Mouse (Mus musculus) thymus, adult 2 months (tissue): ENCODE results near the gene Evi2. TPM values are rescaled to one million over a fixed set of nuclear protein-coding genes. Genes with fewer than 3 reads are reported as not detected.

Experiments used
- DNase-seq: peaks from one replicate; pipeline ENCODE4 v3.0.0; 2021
- H3K27ac ChIP-seq: fragments of 200-500 bp; 2 replicates; pipeline ENCODE4 v1.5.1; 2012; ENCODE audit warnings: low read length, control low read depth; ENCODE audit not compliant: control insufficient read depth, insufficient read depth
- H3K27me3 ChIP-seq: fragments of 200-500 bp; 2 replicates; pipeline ENCODE4 v1.6.1; 2012; ENCODE audit warnings: mild to moderate bottlenecking, low read length, moderate library complexity, mixed read lengths; ENCODE audit not compliant: control insufficient read depth, insufficient read depth
- H3K36me3 ChIP-seq: fragments of 200-500 bp; 2 replicates; pipeline ENCODE4 v1.6.1; 2012; ENCODE audit warnings: mild to moderate bottlenecking, low read length, moderate library complexity; ENCODE audit not compliant: control insufficient read depth, insufficient read depth
- H3K4me1 ChIP-seq: fragments of 200-500 bp; replicated peaks from 2 replicates; pipeline ENCODE4 v1.6.1; 2012; ENCODE audit warnings: low read length; ENCODE audit not compliant: control insufficient read depth, insufficient read depth
- H3K4me3 ChIP-seq: fragments of 200-500 bp; 2 replicates; pipeline ENCODE4 v1.5.1; 2012; ENCODE audit warnings: mild to moderate bottlenecking, low read length, control low read depth, moderate library complexity; ENCODE audit not compliant: control insufficient read depth, insufficient read depth
- CTCF ChIP-seq: fragments of 200-500 bp; IDR thresholded peaks from 2 replicates; pipeline ENCODE4 v1.5.1; 2012; ENCODE audit warnings: mild to moderate bottlenecking, control low read depth, low read length, moderate library complexity, borderline replicate concordance; ENCODE audit not compliant: control insufficient read depth, poor library complexity, insufficient read depth; ENCODE audit errors: extremely low read depth
- POLR2A ChIP-seq: fragments of 200-500 bp; IDR thresholded peaks from 2 replicates; pipeline ENCODE4 v1.6.1; 2012; ENCODE audit warnings: mild to moderate bottlenecking, low read length, control low read depth, moderate library complexity; ENCODE audit not compliant: control insufficient read depth, poor library complexity, insufficient read depth; ENCODE audit errors: extremely low read depth
- WGBS: fragments of 180-500 bp; shearing (Covaris S2); methylation state at CpG from one replicate; pipeline ENCODE4 v1.1.7; 2018; 5-methylcytosine and 5-hydroxymethylcytosine counted together
- polyA plus RNA-seq: library from polyadenylated mRNA; depleted of rRNA; stranded (reverse); fragments of >200 nt; gene quantifications from 2 replicates; pipeline ENCODE4 v1.2.3, GENCODE M21; 2012

Evi2 gene
- polyA plus RNA-seq, 1 experiment = 3.5 TPM

- Histone ChIP-seq H3K27ac (no peak overlapping the region), H3K4me1 (peaks cover 14% of the 10 kb centered on the region), H3K27me3 (no peaks in the 10 kb centered on the region), H3K4me3 (no peak overlapping the region), H3K36me3 (peaks cover 16% of the 10 kb centered on the region)
- peak; percentile 36 for DNase-seq
- TF ChIP-seq POLR2A (no peak), CTCF (no peak)
- 0% methylated on average over 1 of the region's 1 CpGs for WGBS
Observed at GRCm38 (mm10) chr11:79519878-79520291, 10.5 kb downstream of the Evi2 start.

- TF ChIP-seq POLR2A (no peak), CTCF (no peak)
- no peak overlapping the region for H3K4me3 ChIP-seq
- no peaks in the 10 kb centered on the region for H3K27me3 ChIP-seq
- 33% methylated on average over 6 of the region's 6 CpGs for WGBS
- peaks cover 13% of the 10 kb centered on the region for H3K4me1 ChIP-seq
- H3K36me3 ChIP-seq = peaks cover 20% of the 10 kb centered on the region
- H3K27ac ChIP-seq = no peak overlapping the region; the same call in 1 of the 2 replicates
- no peak for DNase-seq
Observed at GRCm38 (mm10) chr11:79519299-79519698, 11.1 kb downstream of the Evi2 start.

- H3K27me3 ChIP-seq = no peaks in the 10 kb centered on the region
- H3K4me1 ChIP-seq = peaks cover 5% of the 10 kb centered on the region
- no peak overlapping the region for H3K27ac ChIP-seq
- peaks cover 29% of the 10 kb centered on the region for H3K36me3 ChIP-seq
- WGBS = 94% methylated on average over 2 of the region's 2 CpGs
- no peak overlapping the region for H3K4me3 ChIP-seq
- TF ChIP-seq CTCF (no peak), POLR2A (no peak)
- DNase-seq = no peak
Observed at GRCm38 (mm10) chr11:79515798-79516197, 14.6 kb downstream of the Evi2 start.

GRCm38 (mm10) chr11:79515331-79515730, 15.1 kb downstream of the Evi2 start:
- whole genome bisulfite sequencing = 83% methylated on average over 6 of the region's 6 CpGs
- no peak for DNase-seq
- Histone ChIP-seq H3K4me1 (peaks cover 4% of the 10 kb centered on the region; the same call in 1 of the 2 replicates), H3K27ac (no peak overlapping the region), H3K4me3 (no peak overlapping the region), H3K27me3 (no peaks in the 10 kb centered on the region), H3K36me3 (peaks cover 29% of the 10 kb centered on the region)
- TF ChIP-seq CTCF = no peak
- TF ChIP-seq POLR2A = no peak

- peaks cover 2% of the 10 kb centered on the region; the same call in 1 of the 2 replicates for H3K4me1 ChIP-seq
- no peak for DNase-seq
- H3K27ac ChIP-seq = no peak overlapping the region
- peaks cover 29% of the 10 kb centered on the region for H3K36me3 ChIP-seq
- no peak for TF ChIP-seq POLR2A
- TF ChIP-seq CTCF = no peak
- H3K27me3 ChIP-seq = no peaks in the 10 kb centered on the region
- 93% methylated on average over 3 of the region's 3 CpGs for WGBS
- no peak overlapping the region for H3K4me3 ChIP-seq
Observed at GRCm38 (mm10) chr11:79511970-79512369, 18.4 kb downstream of the Evi2 start.

GRCm38 (mm10) chr11:79504506-79504905, 25.9 kb downstream of the Evi2 start:
- H3K27me3 ChIP-seq = no peaks in the 10 kb centered on the region
- no peak overlapping the region for H3K27ac ChIP-seq
- 97% methylated on average over 7 of the region's 7 CpGs for WGBS
- no peak overlapping the region for H3K4me3 ChIP-seq
- H3K4me1 ChIP-seq = no peaks in the 10 kb centered on the region
- TF ChIP-seq POLR2A = no peak
- TF ChIP-seq CTCF = no peak
- no peaks in the 10 kb centered on the region for H3K36me3 ChIP-seq
- DNase-seq = no peak

- H3K27me3 ChIP-seq = no peaks in the 10 kb centered on the region
- no peak within 1 kb of the TSS for H3K27ac ChIP-seq
- no peak within 1 kb of the TSS for H3K4me3 ChIP-seq
- 90% methylated on average over 8 of the region's 8 CpGs for WGBS
- DNase-seq = no peak
- no peaks in the 10 kb centered on the region for H3K36me3 ChIP-seq
- TF ChIP-seq CTCF (no peak), POLR2A (no peak)
- no peaks in the 10 kb centered on the region for H3K4me1 ChIP-seq
Observed at GRCm38 (mm10) chr11:79503845-79504244, 26.5 kb downstream of the Evi2 start, which contains the start of gene Omg. Omg (minus strand) TSS chr11:79504084.

- Histone ChIP-seq H3K4me1 (no peaks in the 10 kb centered on the region), H3K36me3 (no peaks in the 10 kb centered on the region), H3K27ac (no peak overlapping the region), H3K4me3 (no peak overlapping the region), H3K27me3 (no peaks in the 10 kb centered on the region)
- no peak for DNase-seq
- WGBS = 92% methylated on average over 2 of the region's 2 CpGs
- no peak for TF ChIP-seq CTCF
- TF ChIP-seq POLR2A = no peak
Observed at GRCm38 (mm10) chr11:79502917-79503316, 27.5 kb downstream of the Evi2 start.
